Mouse (Mus musculus): ENCODE data around the gene Tbp. TPM values are rescaled to one million over a fixed set of nuclear protein-coding genes. Genes with fewer than 3 reads are reported as not detected.
A peak's percentile ranks its signal among the peaks of the same experiment; 100 is the strongest.
"Not testable (repeated sequence)": the region's sequence is repeated elsewhere in the genome, so short reads cannot be mapped to it uniquely, and the experiment has no call there.

Tbp gene
- polyA plus RNA-seq, 1 experiment from 2014 or later = 60.4 TPM

DNA sequence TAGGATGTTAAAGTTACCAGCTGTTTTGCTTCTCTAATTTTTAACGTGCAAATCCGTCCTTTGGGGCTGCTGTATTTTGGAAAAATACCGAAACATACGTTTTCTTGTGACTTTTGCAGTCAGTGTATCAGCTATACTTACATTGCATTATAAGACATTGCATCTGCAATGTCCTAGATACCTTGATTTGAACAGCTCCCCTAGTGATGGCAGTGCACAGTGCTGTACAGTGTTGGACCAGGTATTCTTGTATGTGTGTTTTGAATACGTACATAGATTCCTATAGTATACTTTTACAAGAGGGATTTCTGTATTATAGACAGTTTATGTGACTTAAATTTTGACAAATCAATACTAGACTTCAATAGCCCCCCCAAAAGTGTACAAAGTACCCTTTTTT is 18.5 kb downstream of the Tbp start:
- H3K4me2 ChIP-seq (replicated peaks) = no peak overlapping the region
- H3K4me3 ChIP-seq = no peak overlapping the region
- WGBS = 94% methylated on average over 5 of the region's 5 CpGs
- H3K4me1 ChIP-seq = no peaks in the 10 kb centered on the region
- H3K9ac ChIP-seq = no peak overlapping the region
- H3K9me3 ChIP-seq = no peaks in the 10 kb centered on the region
- ATAC-seq (ENCODE audit: low FRiP score, low read depth) = no peak
- H3K27me3 ChIP-seq (replicated peaks) = no peaks in the 10 kb centered on the region
- peaks cover 82% of the 10 kb centered on the region for H3K36me3 ChIP-seq
- no peak overlapping the region for H3K27ac ChIP-seq

DNA sequence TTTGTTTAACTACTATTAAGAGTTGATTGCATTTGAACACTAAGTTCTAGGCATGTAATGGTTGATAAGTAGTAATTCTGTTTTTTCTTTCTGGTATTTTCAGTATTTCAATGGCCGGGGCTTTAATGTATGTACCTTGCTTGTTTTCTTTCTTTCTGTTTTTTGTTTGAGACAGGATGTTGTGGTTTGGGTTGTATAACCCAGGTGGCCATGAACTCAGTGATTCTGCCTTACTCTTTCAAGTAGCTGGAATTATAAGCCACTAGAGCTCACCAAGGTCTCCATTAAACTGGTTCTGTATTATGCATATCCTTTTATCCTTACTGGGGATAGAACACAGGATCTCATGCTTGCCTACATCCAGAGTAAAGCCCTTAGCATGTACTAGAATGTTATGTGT is 19.1 kb downstream of the Tbp start:
- 89% methylated on average over 1 of the region's 1 CpGs for WGBS
- H3K36me3 ChIP-seq = peaks cover 81% of the 10 kb centered on the region
- ATAC-seq (ENCODE audit: low FRiP score, low read depth) = no peak

DNA sequence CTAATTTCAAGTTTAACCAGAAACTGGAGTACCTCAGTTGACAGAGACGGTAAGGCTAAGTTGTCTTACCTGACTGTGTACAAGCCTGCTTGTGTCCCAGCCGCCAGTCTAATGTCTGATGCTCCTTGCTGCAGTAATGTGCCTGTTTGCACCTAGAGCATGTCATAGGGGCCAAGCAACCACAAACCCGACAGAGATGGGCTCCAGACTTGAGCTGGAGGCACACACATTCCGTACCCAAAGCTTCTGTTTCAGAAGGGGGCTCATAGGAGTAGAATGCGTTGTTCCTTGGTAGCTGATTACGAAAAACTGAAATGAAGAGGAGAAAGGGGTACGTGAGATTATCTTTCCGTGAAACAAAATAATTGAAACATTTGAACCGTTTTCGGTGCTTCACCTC is 26.6 kb downstream of the Tbp start:
- H3K9ac ChIP-seq = peak overlapping the region; percentile 90
- H3K27ac ChIP-seq = no peak overlapping the region
- peaks cover 24% of the 10 kb centered on the region for H3K36me3 ChIP-seq
- no peaks in the 10 kb centered on the region for H3K9me3 ChIP-seq
- H3K4me1 ChIP-seq = peaks cover 9% of the 10 kb centered on the region
- H3K27me3 ChIP-seq (replicated peaks) = no peaks in the 10 kb centered on the region
- WGBS = 13% methylated on average over 10 of the region's 10 CpGs
- H3K4me2 ChIP-seq (replicated peaks) = peak overlapping the region; percentile 73
- ATAC-seq (ENCODE audit: low FRiP score, low read depth) = no peak
- H3K4me3 ChIP-seq = peak overlapping the region; percentile 94

More for the DNA sequence above, 19.1 kb downstream of the Tbp start:
- no peak overlapping the region for H3K4me3 ChIP-seq
- H3K4me1 ChIP-seq = no peaks in the 10 kb centered on the region
- H3K9ac ChIP-seq = no peak overlapping the region
- H3K4me2 ChIP-seq (replicated peaks) = no peak overlapping the region
- no peak overlapping the region for H3K27ac ChIP-seq
- H3K9me3 ChIP-seq = no peaks in the 10 kb centered on the region
- no peaks in the 10 kb centered on the region for H3K27me3 ChIP-seq (replicated peaks)

GRCm38 (mm10) chr17:15526986-15527810 is 27.5 kb downstream of the Tbp start, which contains the start of gene Pdcd2:
Pdcd2 (minus strand) TSS chr17:15527301.
- H3K36me3 ChIP-seq = peaks cover 16% of the 10 kb centered on the region
- peak within 1 kb of the TSS; percentile 94 for H3K4me3 ChIP-seq
- peak within 1 kb of the TSS; percentile 90 for H3K9ac ChIP-seq
- WGBS = 2% methylated on average over 55 of the region's 55 CpGs
- peaks cover 9% of the 10 kb centered on the region for H3K4me1 ChIP-seq
- peak within 1 kb of the TSS; percentile 39; the same call in 1 of the 2 replicates for H3K27ac ChIP-seq
- peak within 1 kb of the TSS; percentile 73 for H3K4me2 ChIP-seq (replicated peaks)
- H3K27me3 ChIP-seq (replicated peaks) = no peaks in the 10 kb centered on the region
- ATAC-seq (ENCODE audit: low FRiP score, low read depth) = peak; percentile 98
- no peaks in the 10 kb centered on the region for H3K9me3 ChIP-seq

DNA sequence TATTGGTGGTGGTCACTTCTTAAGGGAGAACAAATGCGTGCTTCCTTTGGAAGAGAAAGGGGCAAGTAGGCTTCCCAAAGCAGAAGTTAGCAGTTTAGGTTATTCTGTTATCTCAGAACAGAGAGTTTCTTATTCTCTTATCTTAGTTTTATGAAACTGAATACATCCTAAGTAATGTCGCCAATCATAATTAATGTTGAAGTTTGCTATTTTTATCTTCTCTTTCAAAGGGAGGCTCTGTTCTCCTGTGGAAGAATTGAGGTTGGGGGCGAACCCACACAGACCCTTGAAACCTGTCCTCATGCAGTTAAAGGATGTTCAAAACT is 28.1 kb downstream of the Tbp start:
- H3K36me3 ChIP-seq = peaks cover 14% of the 10 kb centered on the region
- peaks cover 9% of the 10 kb centered on the region for H3K4me1 ChIP-seq
- H3K9me3 ChIP-seq = no peaks in the 10 kb centered on the region
- no peak overlapping the region for H3K27ac ChIP-seq
- peak overlapping the region; percentile 94 for H3K4me3 ChIP-seq
- peak overlapping the region; percentile 44; the same call in 1 of the 2 replicates for H3K9ac ChIP-seq
- ATAC-seq (ENCODE audit: low FRiP score, low read depth) = no peak
- WGBS = 61% methylated on average over 3 of the region's 3 CpGs
- peak overlapping the region; percentile 73 for H3K4me2 ChIP-seq (replicated peaks)
- no peaks in the 10 kb centered on the region for H3K27me3 ChIP-seq (replicated peaks)

- WGBS = 88% methylated on average over 2 of the region's 2 CpGs
Measured at GRCm38 (mm10) chr17:15528887-15529286, 29.2 kb downstream of the Tbp start.

DNA sequence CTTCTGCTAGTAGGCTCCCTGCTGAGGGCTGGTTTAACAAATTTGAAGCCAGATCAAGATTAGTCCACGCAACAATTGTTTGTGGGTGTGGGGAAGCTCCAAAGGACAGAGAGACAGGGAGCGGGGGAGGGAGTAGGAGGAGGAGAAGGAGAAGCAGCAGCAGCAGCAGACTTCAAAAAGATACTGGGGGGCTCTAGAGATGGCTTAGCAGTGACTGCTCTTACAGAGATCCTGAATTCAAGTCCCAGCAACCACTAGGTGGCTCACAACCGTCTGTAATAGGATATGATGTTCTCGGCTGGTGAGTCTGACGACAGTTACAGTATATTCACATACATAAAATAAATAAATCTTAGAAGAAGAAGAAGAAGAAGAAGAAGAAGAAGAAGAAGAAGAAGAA is 30.5 kb downstream of the Tbp start:
- 8% methylated on average over 5 of the region's 5 CpGs for WGBS
- Histone ChIP-seq H3K4me3 (no peak overlapping the region), H3K36me3 (peaks cover under 1% of the 10 kb centered on the region; the same call in 1 of the 2 replicates), H3K4me1 (peaks cover 9% of the 10 kb centered on the region), H3K27me3 (replicated peaks) (peaks cover 1% of the 10 kb centered on the region), H3K27ac (no peak overlapping the region), H3K9me3 (no peaks in the 10 kb centered on the region), H3K9ac (no peak overlapping the region), H3K4me2 (replicated peaks) (no peak overlapping the region)
- ATAC-seq (ENCODE audit: low FRiP score, low read depth) = no peak

More at GRCm38 (mm10) chr17:15528887-15529286, 29.2 kb downstream of the Tbp start:
- H3K36me3 ChIP-seq = peaks cover 11% of the 10 kb centered on the region
- no peaks in the 10 kb centered on the region for H3K9me3 ChIP-seq
- no peak for ATAC-seq (ENCODE audit: low FRiP score, low read depth)
- H3K4me3 ChIP-seq = no peak overlapping the region
- no peak overlapping the region for H3K4me2 ChIP-seq (replicated peaks)
- peaks cover 9% of the 10 kb centered on the region for H3K4me1 ChIP-seq
- H3K27me3 ChIP-seq (replicated peaks) = no peaks in the 10 kb centered on the region
- no peak overlapping the region for H3K27ac ChIP-seq
- H3K9ac ChIP-seq = no peak overlapping the region

GRCm38 (mm10) chr17:15535162-15535800 is 35.6 kb downstream of the Tbp start:
- H3K9ac ChIP-seq = no peak overlapping the region
- 71% methylated on average over 11 of the region's 11 CpGs for WGBS
- H3K27ac ChIP-seq = no peak overlapping the region
- no peaks in the 10 kb centered on the region for H3K9me3 ChIP-seq
- no peaks in the 10 kb centered on the region for H3K4me1 ChIP-seq
- no peak overlapping the region for H3K4me2 ChIP-seq (replicated peaks)
- ATAC-seq (ENCODE audit: low FRiP score, low read depth) = no peak
- no peak overlapping the region for H3K4me3 ChIP-seq
- H3K27me3 ChIP-seq (replicated peaks) = peaks cover 16% of the 10 kb centered on the region
- no peaks in the 10 kb centered on the region for H3K36me3 ChIP-seq

DNA sequence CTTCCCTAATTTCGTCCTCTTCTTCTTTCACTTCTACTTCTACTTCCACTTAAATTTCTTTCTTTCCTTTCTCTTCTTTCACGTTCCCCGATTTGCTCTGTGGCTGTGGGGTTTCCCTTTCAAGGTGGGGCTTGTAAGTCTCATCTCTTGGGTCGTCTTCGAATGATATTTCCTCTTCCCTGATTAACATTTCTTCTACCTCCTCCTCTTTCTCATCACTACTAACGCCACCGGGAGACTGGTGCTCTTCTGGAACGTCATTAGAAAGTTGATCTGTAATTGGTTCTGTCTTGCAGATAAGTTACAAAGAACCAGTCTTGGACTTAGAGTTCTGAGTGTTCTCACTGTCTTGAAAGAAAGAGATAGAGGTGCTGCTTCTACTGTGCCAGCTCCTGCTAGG is 36.3 kb downstream of the Tbp start:
- Histone ChIP-seq H3K4me2 (replicated peaks) (peak overlapping the region; percentile 94), H3K4me1 (no peaks in the 10 kb centered on the region), H3K36me3 (no peaks in the 10 kb centered on the region), H3K9me3 (no peaks in the 10 kb centered on the region), H3K27ac (no peak overlapping the region), H3K27me3 (replicated peaks) (peaks cover 16% of the 10 kb centered on the region), H3K9ac (no peak overlapping the region), H3K4me3 (peak overlapping the region; percentile 45; the same call in 1 of the 2 replicates)
- 18% methylated on average over 8 of the region's 8 CpGs for WGBS
- 0 out of 2 replicates have a peak, but pooled peaks have one; percentile 25 for ATAC-seq (ENCODE audit: low FRiP score, low read depth)

DNA sequence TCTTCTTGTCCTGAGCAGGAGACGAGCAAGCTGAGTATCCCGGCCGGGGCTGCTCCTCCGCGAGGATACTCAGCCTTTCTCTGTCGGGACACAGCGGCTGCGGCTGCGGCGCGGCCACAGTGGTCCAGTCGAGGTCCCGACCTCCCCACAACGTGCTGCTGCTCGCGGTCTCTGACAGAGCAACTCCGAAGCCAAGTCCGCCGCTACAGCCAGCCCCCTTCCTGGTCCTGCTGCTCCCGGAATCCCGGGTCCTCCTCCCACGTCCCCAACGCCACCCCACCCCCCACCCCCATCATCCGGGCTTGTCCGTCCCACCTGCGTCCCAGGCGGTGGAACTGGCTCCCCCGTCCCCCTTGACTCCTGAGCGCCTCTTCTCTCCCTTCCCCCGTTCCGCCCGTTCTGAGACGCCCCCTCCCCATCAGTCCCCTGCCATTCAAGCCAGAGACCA is 36.8 kb downstream of the Tbp start:
- no peaks in the 10 kb centered on the region for H3K9me3 ChIP-seq
- H3K4me1 ChIP-seq = no peaks in the 10 kb centered on the region
- peak overlapping the region; percentile 94 for H3K4me2 ChIP-seq (replicated peaks)
- WGBS = under 1% methylated on average over 33 of the region's 33 CpGs
- no peak overlapping the region for H3K27ac ChIP-seq
- peak overlapping the region; percentile 63 for H3K9ac ChIP-seq
- ATAC-seq (ENCODE audit: low FRiP score, low read depth) = peak; percentile 72
- H3K27me3 ChIP-seq (replicated peaks) = peaks cover 16% of the 10 kb centered on the region
- H3K36me3 ChIP-seq = no peaks in the 10 kb centered on the region
- peak overlapping the region; percentile 45 for H3K4me3 ChIP-seq

DNA sequence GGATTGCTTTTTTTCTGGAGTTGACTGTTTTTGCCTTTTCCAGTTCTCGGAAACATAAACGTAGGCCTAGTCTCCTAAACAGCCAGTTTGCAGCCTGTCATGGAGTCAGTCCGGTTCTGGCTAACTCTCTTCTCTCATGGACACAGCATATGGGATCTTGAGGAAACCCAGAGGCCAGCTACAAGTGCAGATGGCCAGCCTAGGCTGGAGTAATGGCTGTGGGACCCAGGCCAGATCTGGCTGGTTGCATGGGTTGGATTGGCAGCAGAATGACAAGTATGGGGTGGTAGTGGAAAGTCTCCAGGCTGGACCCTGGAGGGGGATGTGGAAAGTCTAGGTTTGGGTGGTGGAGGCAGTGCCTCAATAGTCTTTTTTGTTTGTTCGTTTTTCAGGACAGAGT is 40.6 kb downstream of the Tbp start:
- no peak for ATAC-seq (ENCODE audit: low FRiP score, low read depth)
- Histone ChIP-seq H3K9ac (no peak overlapping the region), H3K4me2 (replicated peaks) (no peak overlapping the region), H3K36me3 (no peaks in the 10 kb centered on the region), H3K4me3 (no peak overlapping the region), H3K4me1 (no peaks in the 10 kb centered on the region), H3K27me3 (replicated peaks) (peaks cover 13% of the 10 kb centered on the region), H3K27ac (no peak overlapping the region), H3K9me3 (no peaks in the 10 kb centered on the region)
- 71% methylated on average over 4 of the region's 4 CpGs for WGBS

DNA sequence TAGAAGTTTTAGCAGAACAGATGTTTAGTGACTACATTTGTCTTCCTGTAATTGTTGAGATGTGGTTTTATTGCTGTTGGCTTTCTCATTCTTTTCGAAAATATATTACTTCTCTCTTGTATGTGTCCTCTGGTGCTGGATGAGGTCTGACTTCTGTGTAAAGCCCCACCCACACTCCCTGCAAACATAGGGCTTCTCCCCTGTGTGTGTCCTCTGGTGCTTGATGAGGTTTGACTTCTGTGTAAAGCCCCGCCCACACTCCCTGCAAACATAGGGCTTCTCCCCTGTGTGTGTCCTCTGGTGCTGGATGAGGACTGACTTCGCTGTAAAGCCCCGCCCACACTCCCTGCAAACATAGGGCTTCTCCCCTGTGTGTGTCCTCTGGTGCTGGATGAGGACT is 44.2 kb downstream of the Tbp start:
- not testable (repeated sequence) for H3K36me3 ChIP-seq; H3K27me3 ChIP-seq (replicated peaks); H3K9ac ChIP-seq; H3K4me2 ChIP-seq (replicated peaks); H3K9me3 ChIP-seq; H3K4me1 ChIP-seq; ATAC-seq (ENCODE audit: low FRiP score, low read depth); H3K27ac ChIP-seq; H3K4me3 ChIP-seq
- 66% methylated on average over 4 of the region's 4 CpGs for WGBS

Data from neural tube, embryonic 12.5 days (tissue).